Mouse (Mus musculus) hindbrain, embryonic 14.5 days (tissue): ENCODE measurements at regions not wholly inside any gene's neighbourhood (a gene's known extent, or its start where the extent isn't known, plus 50 kb on each side); places are given as distances from the start of the nearest gene placed in this dataset.

Experiments used
- ATAC-seq: fragments of 200-750 bp; cut with Nextera tagmentation; 2 replicates; pipeline ENCODE4 v1.8.0; 2017; ENCODE audit warnings: moderate number of reproducible peaks, mild to moderate bottlenecking, moderate TSS enrichment, moderate library complexity; ENCODE audit not compliant: low FRiP score
- DNase-seq: peaks from one replicate; pipeline ENCODE4 v3.0.0-alpha.2; 2015; ENCODE audit warnings: low spot score
- H3K27ac ChIP-seq: fragments of 300-500 bp; sonication (generic); 2 replicates; pipeline ENCODE4 v1.5.1; 2014; ENCODE audit warnings: mild to moderate bottlenecking, moderate library complexity
- H3K27me3 ChIP-seq: fragments of 300-500 bp; sonication (generic); 2 replicates; pipeline ENCODE4 v1.6.1; 2014; ENCODE audit warnings: mild to moderate bottlenecking, low read length, mixed read lengths; ENCODE audit not compliant: control insufficient read depth, insufficient read depth
- H3K36me3 ChIP-seq: fragments of 300-500 bp; sonication (generic); replicated peaks from 2 replicates; pipeline ENCODE4 v1.6.1; 2014; ENCODE audit not compliant: control insufficient read depth, insufficient read depth
- H3K4me1 ChIP-seq: fragments of 300-500 bp; sonication (generic); replicated peaks from 2 replicates; pipeline ENCODE4 v1.6.1; 2014; ENCODE audit warnings: antibody characterized with exemption, low read length, mixed read lengths; ENCODE audit not compliant: control insufficient read depth, insufficient read depth
- H3K4me2 ChIP-seq: fragments of 300-500 bp; sonication (generic); replicated peaks from 2 replicates; pipeline ENCODE4 v1.6.1; 2014; ENCODE audit warnings: mild to moderate bottlenecking, moderate library complexity
- H3K4me3 ChIP-seq: fragments of 300-500 bp; sonication (generic); replicated peaks from 2 replicates; pipeline ENCODE4 v1.5.1; 2014; ENCODE audit warnings: mild to moderate bottlenecking, low read length
- H3K9ac ChIP-seq: fragments of 300-500 bp; sonication (generic); 2 replicates; pipeline ENCODE4 v1.6.1; 2014
- H3K9me3 ChIP-seq: fragments of 300-500 bp; sonication (generic); 2 replicates; pipeline ENCODE4 v1.6.1; 2016; ENCODE audit warnings: low read length; ENCODE audit not compliant: control insufficient read depth
- WGBS: fragments of 180-500 bp; shearing (Covaris S2); extraction: QIAGEN DNeasy Blood & Tissue Kit; methylation state at CpG from one replicate; pipeline ENCODE4 v1.1.7; 2014; 5-methylcytosine and 5-hydroxymethylcytosine counted together

DNA sequence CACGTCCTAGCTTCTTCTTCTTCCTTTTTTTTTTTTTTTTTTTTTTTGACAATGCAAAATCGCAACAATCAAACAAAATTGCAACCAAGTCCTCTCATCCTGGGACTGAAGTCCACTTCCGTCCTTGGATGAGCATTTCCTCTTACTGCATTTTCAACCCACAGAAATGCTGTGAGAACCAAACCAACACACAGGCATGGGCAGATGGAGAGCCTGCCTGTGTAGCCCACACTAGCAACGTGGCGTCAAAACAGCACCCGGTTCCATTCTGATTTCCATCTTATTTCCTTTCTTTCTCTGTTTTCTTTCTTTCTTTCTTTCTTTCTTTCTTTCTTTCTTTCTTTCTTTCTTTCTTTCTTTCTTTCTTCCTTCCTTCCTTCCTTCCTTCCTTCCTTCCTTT lies 360.7 kb upstream of the Prox1 start:
- no peaks in the 10 kb centered on the region for H3K36me3 ChIP-seq
- DNase-seq (no peak), ATAC-seq (no peak)
- peaks cover 3% of the 10 kb centered on the region; the same call in 1 of the 2 replicates for H3K4me1 ChIP-seq
- no peak overlapping the region for H3K4me3 ChIP-seq
- no peak overlapping the region for H3K4me2 ChIP-seq
- no peaks in the 10 kb centered on the region for H3K27me3 ChIP-seq
- 93% methylated on average over 6 of the region's 6 CpGs for WGBS
- no peaks in the 10 kb centered on the region for H3K9me3 ChIP-seq
- H3K9ac ChIP-seq, result no peak overlapping the region
- H3K27ac ChIP-seq, result no peak overlapping the region

DNA sequence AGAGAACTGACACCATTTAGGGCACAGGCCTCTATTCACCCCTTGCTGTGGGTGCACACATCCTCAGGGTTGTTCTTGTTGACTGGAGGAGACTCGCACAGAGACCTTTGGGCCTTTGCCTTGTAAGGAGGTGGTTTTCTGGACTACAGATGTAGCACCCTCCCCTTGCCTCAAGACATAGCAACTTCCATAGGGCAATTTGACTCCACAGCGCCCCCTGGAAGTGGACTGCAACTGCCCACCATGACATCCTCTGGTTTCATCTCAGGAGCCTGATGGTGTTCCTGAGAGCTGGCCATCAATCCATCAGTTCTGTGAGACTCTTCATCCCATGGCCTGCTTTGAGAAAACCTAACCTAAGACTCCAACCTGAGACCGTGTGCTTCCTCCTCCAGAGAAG lies 359.6 kb upstream of the Prox1 start:
- WGBS, result 82% methylated on average over 3 of the region's 3 CpGs
- no peak overlapping the region for H3K27ac ChIP-seq
- ATAC-seq, result no peak

DNA sequence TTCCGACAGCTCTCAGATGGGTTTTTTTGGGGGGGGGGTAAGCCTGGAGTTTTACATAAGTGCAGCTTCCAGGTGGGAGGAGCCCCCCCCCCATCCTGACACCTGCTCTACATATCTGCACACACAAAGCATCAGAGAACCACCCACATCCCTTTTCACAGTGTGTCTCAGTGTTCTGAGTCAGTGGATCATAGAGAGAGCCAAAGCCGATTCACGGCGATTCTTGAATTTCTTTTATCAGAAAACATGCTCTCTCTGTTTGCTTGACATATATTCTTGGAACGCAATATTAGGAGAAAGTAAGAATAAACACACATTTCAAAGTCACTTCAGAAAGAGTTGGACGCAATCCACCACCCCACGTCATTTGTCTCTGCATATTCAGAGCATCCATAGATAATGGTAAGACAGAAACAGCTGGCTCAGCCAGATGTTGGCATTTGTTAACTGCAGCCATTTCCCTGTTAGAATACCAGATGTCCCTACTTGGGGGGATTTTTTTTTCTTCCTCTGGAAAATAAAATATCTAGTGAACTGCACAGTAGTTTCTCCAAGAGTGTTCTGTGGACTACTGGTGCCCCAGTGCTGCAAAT lies 357.1 kb upstream of the Prox1 start:
- 81% methylated on average over 7 of the region's 7 CpGs for WGBS
- Histone ChIP-seq H3K4me2 (no peak overlapping the region), H3K4me3 (no peak overlapping the region), H3K9me3 (no peaks in the 10 kb centered on the region), H3K27me3 (no peaks in the 10 kb centered on the region), H3K9ac (no peak overlapping the region), H3K4me1 (no peaks in the 10 kb centered on the region), H3K27ac (no peak overlapping the region), H3K36me3 (no peaks in the 10 kb centered on the region)
- ATAC-seq, result no peak
- peak; percentile 30 for DNase-seq

More for the DNA sequence above, 359.6 kb upstream of the Prox1 start:
- peaks cover 3% of the 10 kb centered on the region; the same call in 1 of the 2 replicates for H3K4me1 ChIP-seq
- DNase-seq, result no peak
- H3K4me2 ChIP-seq, result no peak overlapping the region
- H3K9ac ChIP-seq, result no peak overlapping the region
- no peaks in the 10 kb centered on the region for H3K36me3 ChIP-seq
- no peaks in the 10 kb centered on the region for H3K27me3 ChIP-seq
- H3K4me3 ChIP-seq, result no peak overlapping the region
- no peaks in the 10 kb centered on the region for H3K9me3 ChIP-seq

DNA sequence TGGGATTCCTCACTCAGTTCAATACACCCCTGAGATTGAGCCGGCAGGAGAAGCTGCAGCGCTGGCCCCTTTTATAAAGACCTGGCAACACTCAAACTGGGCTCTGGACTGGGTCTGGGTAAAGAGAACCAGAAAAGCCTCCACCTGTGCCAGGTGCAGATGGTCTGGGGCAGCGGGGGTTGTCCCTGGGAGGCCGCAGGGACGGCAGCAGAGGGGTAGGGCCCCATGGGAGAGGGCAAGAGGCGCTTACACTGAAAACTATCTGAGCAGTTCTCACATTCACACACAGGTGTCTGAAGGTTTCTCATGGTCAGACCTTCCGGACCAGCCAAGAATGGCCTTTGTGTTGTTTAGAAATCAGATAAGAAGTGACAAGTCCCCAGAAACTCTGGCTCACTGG lies 356.1 kb upstream of the Prox1 start:
- ATAC-seq (no peak), DNase-seq (no peak)
- Histone ChIP-seq H3K4me2 (no peak overlapping the region), H3K9me3 (no peaks in the 10 kb centered on the region), H3K36me3 (no peaks in the 10 kb centered on the region), H3K9ac (no peak overlapping the region), H3K4me3 (no peak overlapping the region), H3K27me3 (no peaks in the 10 kb centered on the region), H3K4me1 (no peaks in the 10 kb centered on the region), H3K27ac (no peak overlapping the region)
- 22% methylated on average over 7 of the region's 7 CpGs for WGBS

DNA sequence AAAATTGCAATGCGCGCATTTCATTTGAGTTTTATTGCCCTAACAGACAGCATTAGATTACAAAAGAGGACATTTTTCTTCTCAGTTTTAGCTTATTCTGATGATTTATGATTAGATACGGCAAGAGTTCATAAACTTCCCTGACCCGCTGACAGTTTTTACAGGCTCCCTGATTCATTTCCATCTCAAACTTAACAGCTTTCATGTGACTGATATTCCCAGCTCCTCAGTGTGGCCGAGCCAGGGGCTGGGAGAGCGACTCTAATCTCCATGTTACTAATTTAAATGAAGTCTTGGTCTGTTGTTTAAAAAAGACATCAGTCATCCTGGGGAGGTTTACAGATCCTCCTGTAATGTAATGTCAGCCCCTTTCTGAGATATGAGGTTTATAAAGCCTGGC lies 355.5 kb upstream of the Prox1 start:
- Histone ChIP-seq H3K36me3 (no peaks in the 10 kb centered on the region), H3K27me3 (no peaks in the 10 kb centered on the region), H3K4me3 (no peak overlapping the region), H3K9me3 (no peaks in the 10 kb centered on the region), H3K4me2 (no peak overlapping the region), H3K27ac (no peak overlapping the region), H3K4me1 (no peaks in the 10 kb centered on the region), H3K9ac (no peak overlapping the region)
- ATAC-seq (no peak), DNase-seq (no peak)
- 71% methylated on average over 6 of the region's 6 CpGs for WGBS

DNA sequence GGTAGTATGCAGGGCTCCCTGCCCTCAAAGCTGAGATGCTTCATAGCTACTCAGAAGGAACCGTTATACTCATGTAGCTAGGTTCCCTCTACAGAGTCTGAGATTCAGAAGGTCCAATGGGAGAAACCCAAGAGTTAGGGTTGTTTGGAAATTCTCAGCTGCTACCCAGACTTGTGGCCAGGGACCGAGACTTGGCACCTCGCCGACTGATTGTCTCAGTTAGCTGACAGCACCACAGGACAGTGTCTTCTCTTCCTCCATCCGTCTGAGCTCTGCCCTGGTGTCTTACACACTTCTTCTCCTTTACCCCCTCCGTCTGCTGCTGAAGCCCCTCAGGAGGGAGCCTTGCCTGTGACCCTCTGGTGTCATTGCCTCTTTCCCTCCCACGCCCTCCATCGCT lies 329.6 kb upstream of the Prox1 start:
- no peaks in the 10 kb centered on the region for H3K27me3 ChIP-seq
- H3K27ac ChIP-seq, result no peak overlapping the region
- DNase-seq (no peak), ATAC-seq (no peak)
- H3K4me3 ChIP-seq, result no peak overlapping the region
- no peaks in the 10 kb centered on the region for H3K4me1 ChIP-seq
- no peaks in the 10 kb centered on the region for H3K9me3 ChIP-seq
- H3K36me3 ChIP-seq, result no peaks in the 10 kb centered on the region
- WGBS, result 91% methylated on average over 8 of the region's 8 CpGs
- H3K4me2 ChIP-seq, result no peak overlapping the region
- H3K9ac ChIP-seq, result no peak overlapping the region

DNA sequence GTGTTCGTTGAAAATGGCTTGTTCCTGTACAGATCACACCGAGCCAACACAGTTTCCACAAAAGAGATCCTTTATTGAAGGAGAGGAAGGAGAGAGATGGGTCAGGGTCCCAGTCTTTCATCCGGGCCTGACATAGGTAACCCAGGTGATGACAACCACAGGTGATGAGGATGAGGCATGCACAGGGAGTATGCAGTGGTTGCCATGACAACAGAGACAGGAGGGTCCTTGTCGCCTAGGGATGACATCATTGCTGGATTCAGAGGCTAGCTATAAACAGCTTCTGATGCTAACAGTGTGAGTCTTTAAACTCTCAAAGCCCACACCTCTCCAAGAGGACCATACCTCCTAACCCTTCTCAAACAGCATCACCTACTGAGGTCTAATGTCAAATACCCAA lies 327.0 kb upstream of the Prox1 start:
- H3K27me3 ChIP-seq, result no peaks in the 10 kb centered on the region
- H3K9ac ChIP-seq, result no peak overlapping the region
- no peaks in the 10 kb centered on the region for H3K36me3 ChIP-seq
- H3K4me3 ChIP-seq, result no peak overlapping the region
- no peaks in the 10 kb centered on the region for H3K4me1 ChIP-seq
- no peaks in the 10 kb centered on the region for H3K9me3 ChIP-seq
- no peak overlapping the region for H3K4me2 ChIP-seq
- 86% methylated on average over 4 of the region's 4 CpGs for WGBS
- no peak overlapping the region for H3K27ac ChIP-seq
- DNase-seq (no peak), ATAC-seq (no peak)

DNA sequence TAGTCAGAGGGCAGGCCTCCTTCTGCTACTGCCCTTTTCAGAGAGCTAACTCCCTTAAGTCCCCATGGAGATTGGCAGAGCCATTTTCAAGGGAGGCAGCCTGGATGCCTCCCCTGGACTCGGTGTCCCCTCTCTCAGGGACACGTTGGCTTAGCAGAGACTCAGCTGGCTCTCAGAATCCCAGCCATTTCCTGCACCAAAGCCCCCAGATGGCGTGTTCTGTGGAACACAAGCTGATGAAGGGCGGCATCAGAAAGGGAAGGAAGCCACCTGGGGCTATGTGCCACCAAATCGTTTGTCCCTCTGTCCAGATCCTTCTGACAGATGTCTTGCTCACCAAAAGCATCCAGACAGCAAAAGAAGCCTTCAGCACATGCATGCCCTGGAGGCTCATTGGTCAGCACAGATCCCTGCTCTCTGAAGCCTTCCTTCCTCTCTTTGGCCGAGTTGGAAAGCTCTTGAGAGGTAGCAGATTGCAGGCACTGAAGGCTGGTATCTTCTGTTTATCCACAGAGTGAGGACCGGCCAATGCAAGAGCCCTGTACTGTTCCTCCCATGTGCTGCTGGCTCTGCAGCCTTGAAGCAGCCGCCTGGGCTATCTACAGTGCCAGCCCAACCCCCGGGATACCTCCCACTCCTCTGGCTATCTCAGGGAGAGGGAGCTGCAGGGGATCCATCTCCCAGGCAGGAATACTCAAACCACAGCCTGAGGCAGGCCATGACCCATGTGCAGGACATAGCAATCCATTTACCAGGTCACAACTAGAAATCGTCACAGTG lies 325.4 kb upstream of the Prox1 start:
- H3K27ac ChIP-seq, result no peak overlapping the region
- H3K9ac ChIP-seq, result no peak overlapping the region
- DNase-seq (no peak), ATAC-seq (no peak)
- H3K9me3 ChIP-seq, result no peaks in the 10 kb centered on the region
- H3K27me3 ChIP-seq, result no peaks in the 10 kb centered on the region
- H3K4me1 ChIP-seq, result no peaks in the 10 kb centered on the region
- 61% methylated on average over 10 of the region's 10 CpGs for WGBS
- H3K36me3 ChIP-seq, result no peaks in the 10 kb centered on the region
- H3K4me2 ChIP-seq, result no peak overlapping the region
- H3K4me3 ChIP-seq, result no peak overlapping the region

DNA sequence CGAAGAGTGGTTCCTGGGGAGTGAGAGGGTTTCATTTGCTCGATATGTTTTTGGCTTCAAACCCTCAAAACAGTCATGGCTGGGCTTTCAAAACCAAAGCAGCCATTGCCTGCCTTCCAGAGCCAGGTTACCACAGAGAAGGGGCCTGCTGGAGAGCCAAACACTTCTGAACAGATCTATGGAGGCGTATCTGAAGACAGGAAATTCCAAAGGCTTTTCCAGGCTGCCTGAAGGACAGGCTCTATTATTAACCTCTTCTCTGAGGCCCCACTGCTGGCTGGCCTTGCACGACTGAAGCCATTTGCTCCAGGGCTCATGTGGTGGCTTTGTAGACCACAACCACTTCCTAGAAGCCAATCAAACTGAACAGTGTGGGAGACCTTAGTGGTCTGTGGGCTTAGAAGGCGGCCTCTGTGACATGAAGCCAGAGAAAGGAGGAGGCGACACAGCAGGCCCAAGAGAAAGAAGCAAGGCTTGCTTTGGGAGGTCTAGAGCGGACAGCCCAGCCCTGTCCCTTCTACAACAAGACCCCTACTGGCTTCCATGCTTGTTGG lies 316.1 kb upstream of the Prox1 start:
- H3K36me3 ChIP-seq, result no peaks in the 10 kb centered on the region
- no peak for DNase-seq
- WGBS, result 71% methylated on average over 7 of the region's 7 CpGs
- no peak overlapping the region for H3K9ac ChIP-seq
- H3K27me3 ChIP-seq, result no peaks in the 10 kb centered on the region
- H3K9me3 ChIP-seq, result 0 out of 2 replicates have a peak, but pooled peaks cover 4% of the 10 kb centered on the region
- H3K4me3 ChIP-seq, result no peak overlapping the region
- no peak overlapping the region for H3K4me2 ChIP-seq
- H3K27ac ChIP-seq, result no peak overlapping the region
- ATAC-seq, result no peak
- H3K4me1 ChIP-seq, result no peaks in the 10 kb centered on the region
